Mouse (Mus musculus) neural tube, embryonic 10.5 days (tissue): ENCODE measurements around the gene Fgf22.

ENCODE experiments used
- DNase-seq: peaks from one replicate; pipeline ENCODE4 v3.0.0-alpha.2; 2017; ENCODE audit warnings: low spot score; ENCODE audit errors: extremely low spot score

The Fgf22 gene

GRCm38 (mm10) chr10:79766508-79767325 is 11.8 kb downstream of the Fgf22 start, which contains the start of gene Rnf126:
TSS of gene Rnf126 (minus strand) at chr10:79766952.
- DNase-seq: peak; percentile 100

- DNase-seq: peak; percentile 91
Observed at GRCm38 (mm10) chr10:79767372-79768244, 12.7 kb downstream of the Fgf22 start.

- peak; percentile 86 for DNase-seq
Observed at GRCm38 (mm10) chr10:79768400-79768799, 13.5 kb downstream of the Fgf22 start.

- DNase-seq: no peak
Observed at GRCm38 (mm10) chr10:79769329-79769728, 14.5 kb downstream of the Fgf22 start.

- DNase-seq: no peak
Observed at GRCm38 (mm10) chr10:79772320-79772719, 17.4 kb downstream of the Fgf22 start.

GRCm38 (mm10) chr10:79773208-79773607 is 18.3 kb downstream of the Fgf22 start:
- no peak for DNase-seq

GRCm38 (mm10) chr10:79774486-79775279 is 19.8 kb downstream of the Fgf22 start:
- DNase-seq: no peak

GRCm38 (mm10) chr10:79777103-79777531 is 22.2 kb downstream of the Fgf22 start, which contains the start of gene Fstl3:
TSS of gene Fstl3 (plus strand) at chr10:79777272.
- DNase-seq: no peak

GRCm38 (mm10) chr10:79778006-79778405 is 23.1 kb downstream of the Fgf22 start:
- DNase-seq: no peak

GRCm38 (mm10) chr10:79779193-79779592 is 24.3 kb downstream of the Fgf22 start:
- DNase-seq: no peak

- peak; percentile 98 for DNase-seq
Observed at GRCm38 (mm10) chr10:79779784-79780663, 25.1 kb downstream of the Fgf22 start.

GRCm38 (mm10) chr10:79780664-79781015 is 25.8 kb downstream of the Fgf22 start:
- DNase-seq: no peak

- DNase-seq: no peak
Observed at GRCm38 (mm10) chr10:79781139-79781538, 26.3 kb downstream of the Fgf22 start.

GRCm38 (mm10) chr10:79781956-79782355 is 27.1 kb downstream of the Fgf22 start:
- DNase-seq: no peak

GRCm38 (mm10) chr10:79783050-79783449 is 28.2 kb downstream of the Fgf22 start:
- no peak for DNase-seq

- no peak for DNase-seq
Observed at GRCm38 (mm10) chr10:79783920-79784800, 29.3 kb downstream of the Fgf22 start.

- peak; percentile 82 for DNase-seq
Observed at GRCm38 (mm10) chr10:79788386-79789158, 33.7 kb downstream of the Fgf22 start.

- DNase-seq: no peak
Observed at GRCm38 (mm10) chr10:79789581-79789980, 34.7 kb downstream of the Fgf22 start.

GRCm38 (mm10) chr10:79790861-79791260 is 36.0 kb downstream of the Fgf22 start, which contains the start of gene Prss57:
TSS of gene Prss57 (minus strand) at chr10:79790961.
- no peak for DNase-seq
